Mouse (Mus musculus): ENCODE measurements around the gene Zeb2. TPM values are rescaled to one million over a fixed set of nuclear protein-coding genes. Genes with fewer than 3 reads are reported as not detected.

Zeb2 gene
- polyA plus RNA-seq, 1 experiment from 2014 or later: 57.1 TPM

DNA sequence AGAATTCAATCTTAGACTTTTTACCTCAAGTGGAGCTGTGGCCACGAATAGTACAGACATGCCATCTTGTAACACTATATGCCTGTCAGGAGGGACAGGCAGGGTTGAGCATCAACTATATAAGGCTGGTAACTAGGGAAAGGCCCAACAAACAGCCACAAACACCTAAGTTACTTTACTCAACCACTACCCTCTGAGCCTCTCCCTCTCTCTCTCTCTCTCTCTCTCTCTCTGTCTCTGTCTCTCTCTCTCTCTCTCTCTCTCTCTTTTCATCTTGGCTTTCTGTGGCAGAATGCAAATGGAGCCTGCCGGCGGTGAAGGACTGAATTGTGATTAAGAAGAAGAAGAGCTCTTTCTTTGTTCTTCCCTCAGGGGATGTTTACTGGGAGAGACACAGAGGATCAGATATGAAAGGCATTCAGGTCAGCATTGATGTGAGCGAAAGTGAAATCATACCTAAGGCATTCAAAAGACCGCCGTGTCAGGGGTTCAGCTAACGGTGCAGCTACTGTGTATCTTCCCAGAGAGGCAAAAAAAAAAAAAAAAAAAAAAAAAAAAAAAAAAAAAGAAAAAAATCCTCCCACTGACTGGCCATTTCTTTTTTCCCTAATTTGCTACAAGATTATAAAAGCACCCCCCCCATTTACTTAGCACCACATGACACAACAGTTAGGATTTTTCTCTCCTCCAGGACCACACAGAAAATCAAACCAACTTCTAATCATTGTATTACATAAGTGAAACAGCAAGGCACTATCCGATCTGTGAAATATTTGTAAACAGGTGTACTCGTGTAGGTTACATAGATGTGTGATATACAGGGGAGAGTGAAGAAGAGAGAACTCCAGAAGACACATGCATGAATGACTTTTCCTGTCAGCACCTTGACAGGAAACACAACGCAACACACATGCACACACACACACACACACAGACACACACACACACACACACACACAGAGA lies 13.9 kb downstream of the Zeb2 start:
- no peak overlapping the region for H3K9ac ChIP-seq
- H3K9me3 ChIP-seq (replicated peaks): no peaks in the 10 kb centered on the region
- peaks cover 15% of the 10 kb centered on the region for H3K27me3 ChIP-seq
- 40% methylated on average over 10 of the region's 10 CpGs for WGBS
- ATAC-seq (replicated peaks; ENCODE audit: low FRiP score): no peak
- H3K4me2 ChIP-seq: 0 out of 2 replicates have a peak overlapping the region, but pooled peaks have one; percentile 0
- H3K4me3 ChIP-seq (replicated peaks): no peak overlapping the region
- peaks cover 3% of the 10 kb centered on the region; the same call in 1 of the 2 replicates for H3K36me3 ChIP-seq
- H3K4me1 ChIP-seq: peaks cover 69% of the 10 kb centered on the region
- H3K27ac ChIP-seq: peak overlapping the region; percentile 2; the same call in 1 of the 2 replicates

DNA sequence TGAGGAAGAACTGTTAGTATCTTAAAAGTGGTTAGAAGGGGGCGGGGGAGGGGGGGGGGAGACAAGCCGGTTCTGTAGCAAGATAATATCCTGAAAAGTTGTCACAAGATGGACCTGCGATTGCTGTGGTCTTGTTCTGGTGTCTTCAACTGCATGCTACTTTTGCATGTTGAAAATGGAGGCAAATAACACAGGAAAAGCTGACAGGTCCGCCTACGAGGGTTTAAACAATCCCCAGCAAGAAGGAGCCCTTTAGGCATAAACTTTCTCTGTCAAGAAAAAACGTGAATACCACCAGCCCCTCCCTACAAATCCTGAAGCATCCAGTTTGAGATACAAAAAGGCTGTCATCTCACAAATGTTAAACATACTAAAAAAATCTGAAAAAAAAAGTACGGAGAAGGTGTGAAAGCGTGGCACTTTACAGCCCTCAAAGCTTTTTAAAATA lies 15.0 kb downstream of the Zeb2 start:
- no peak for ATAC-seq (replicated peaks; ENCODE audit: low FRiP score)
- no peaks in the 10 kb centered on the region for H3K9me3 ChIP-seq (replicated peaks)
- H3K27me3 ChIP-seq: peaks cover 11% of the 10 kb centered on the region
- H3K4me2 ChIP-seq: no peak overlapping the region
- peaks cover 3% of the 10 kb centered on the region; the same call in 1 of the 2 replicates for H3K36me3 ChIP-seq
- H3K9ac ChIP-seq: no peak overlapping the region
- 58% methylated on average over 8 of the region's 8 CpGs for WGBS
- H3K27ac ChIP-seq: no peak overlapping the region
- H3K4me1 ChIP-seq: peaks cover 74% of the 10 kb centered on the region
- no peak overlapping the region for H3K4me3 ChIP-seq (replicated peaks)

DNA sequence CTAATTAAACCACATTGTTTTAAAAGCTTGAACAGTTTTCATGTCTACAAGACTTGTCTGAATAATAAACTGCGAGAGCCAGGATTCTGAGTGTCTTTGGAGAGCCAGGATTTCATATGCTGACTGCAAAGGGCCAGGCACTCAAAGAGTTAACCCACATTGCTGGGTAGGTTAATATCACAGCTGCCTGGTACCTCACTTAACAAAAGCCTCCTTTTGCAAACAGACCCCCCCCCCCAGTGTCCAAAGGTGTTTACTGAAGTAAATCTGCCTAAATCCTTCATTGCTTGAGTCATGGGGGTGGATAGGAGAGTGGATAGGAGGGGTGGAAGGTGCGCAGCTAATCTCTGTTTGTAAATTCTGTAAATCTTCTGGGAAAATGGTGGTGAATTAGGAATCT lies 15.6 kb downstream of the Zeb2 start:
- no peak overlapping the region for H3K4me2 ChIP-seq
- ATAC-seq (replicated peaks; ENCODE audit: low FRiP score): no peak
- WGBS: 80% methylated on average over 2 of the region's 2 CpGs

DNA sequence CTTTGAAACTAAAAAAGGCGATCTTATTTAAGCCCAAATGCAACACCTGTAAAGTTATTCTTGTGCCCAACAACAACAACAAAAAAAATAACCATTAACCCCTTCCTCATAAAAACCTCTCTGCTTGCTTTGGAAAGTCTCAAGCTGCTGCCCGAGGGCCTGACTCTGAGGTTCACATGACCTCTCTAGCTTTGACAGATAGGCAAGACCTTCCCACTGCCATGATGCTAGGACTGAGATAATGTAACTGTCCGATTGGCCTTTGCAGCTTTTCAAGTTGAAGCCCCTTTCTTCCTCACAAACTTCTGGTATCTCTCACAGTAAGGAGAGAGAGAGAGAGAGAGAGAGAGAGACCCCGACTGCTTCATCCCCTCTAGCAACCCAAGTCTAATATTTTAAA lies 16.2 kb downstream of the Zeb2 start:
- Histone ChIP-seq H3K27ac (no peak overlapping the region), H3K4me1 (peaks cover 75% of the 10 kb centered on the region), H3K9ac (no peak overlapping the region), H3K36me3 (peaks cover 7% of the 10 kb centered on the region; the same call in 1 of the 2 replicates), H3K27me3 (peaks cover 7% of the 10 kb centered on the region), H3K4me2 (no peak overlapping the region), H3K4me3 (replicated peaks) (no peak overlapping the region), H3K9me3 (replicated peaks) (no peaks in the 10 kb centered on the region)
- no peak for ATAC-seq (replicated peaks; ENCODE audit: low FRiP score)
- WGBS: 56% methylated on average over 4 of the region's 4 CpGs

More for the DNA sequence above, 15.6 kb downstream of the Zeb2 start:
- H3K9ac ChIP-seq: no peak overlapping the region
- peaks cover 78% of the 10 kb centered on the region for H3K4me1 ChIP-seq
- H3K27ac ChIP-seq: 0 out of 2 replicates have a peak overlapping the region, but pooled peaks have one; percentile 22
- H3K4me3 ChIP-seq (replicated peaks): no peak overlapping the region
- H3K36me3 ChIP-seq: peaks cover 4% of the 10 kb centered on the region; the same call in 1 of the 2 replicates
- H3K27me3 ChIP-seq: peaks cover 10% of the 10 kb centered on the region
- no peaks in the 10 kb centered on the region for H3K9me3 ChIP-seq (replicated peaks)

DNA sequence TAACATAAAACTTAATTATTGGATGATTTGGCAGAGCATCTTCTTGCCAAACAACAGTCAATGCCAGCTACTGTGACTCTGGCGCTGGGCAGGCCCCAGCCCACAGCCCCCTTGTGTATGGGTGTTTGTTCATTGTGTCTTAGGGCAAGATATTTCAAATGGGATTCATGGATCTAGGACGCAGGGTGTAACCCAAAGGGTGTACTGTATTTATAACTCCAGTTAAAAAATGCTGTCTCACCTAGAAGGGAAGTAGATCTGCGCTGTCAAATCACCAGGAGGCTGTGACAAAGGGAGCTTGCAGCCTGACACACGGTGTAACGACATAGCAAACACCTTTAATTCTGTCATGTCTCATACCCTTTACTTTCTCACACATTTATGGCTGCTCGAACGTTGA lies 16.6 kb downstream of the Zeb2 start:
- H3K27ac ChIP-seq: no peak overlapping the region
- peaks cover 6% of the 10 kb centered on the region; the same call in 1 of the 2 replicates for H3K27me3 ChIP-seq
- peaks cover 75% of the 10 kb centered on the region for H3K4me1 ChIP-seq
- H3K9me3 ChIP-seq (replicated peaks): no peaks in the 10 kb centered on the region
- WGBS: 54% methylated on average over 7 of the region's 7 CpGs
- ATAC-seq (replicated peaks; ENCODE audit: low FRiP score): no peak
- H3K36me3 ChIP-seq: peaks cover 7% of the 10 kb centered on the region; the same call in 1 of the 2 replicates
- no peak overlapping the region for H3K4me2 ChIP-seq
- no peak overlapping the region for H3K9ac ChIP-seq
- H3K4me3 ChIP-seq (replicated peaks): no peak overlapping the region

DNA sequence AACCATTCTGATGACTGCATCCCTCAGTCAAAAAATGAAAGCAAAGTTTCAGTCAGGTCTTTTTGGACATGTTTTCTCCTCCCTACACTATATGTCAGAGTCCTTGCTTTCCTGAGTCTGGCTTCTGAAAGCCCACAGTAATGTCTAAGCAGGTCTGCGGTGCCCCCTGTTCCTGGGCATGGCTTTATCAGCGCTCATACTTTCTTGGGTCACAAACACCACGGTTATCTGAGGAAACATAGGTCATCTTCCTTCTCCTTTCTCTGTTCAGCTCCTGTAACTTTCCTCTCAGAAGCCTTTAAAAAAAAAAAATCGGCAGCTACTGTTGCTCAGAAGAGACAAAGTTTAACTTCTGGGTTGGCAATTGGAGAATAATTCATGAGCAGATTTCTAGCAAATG lies 17.2 kb downstream of the Zeb2 start:
- H3K4me1 ChIP-seq: peaks cover 71% of the 10 kb centered on the region
- no peak overlapping the region for H3K27ac ChIP-seq
- H3K4me2 ChIP-seq: no peak overlapping the region

DNA sequence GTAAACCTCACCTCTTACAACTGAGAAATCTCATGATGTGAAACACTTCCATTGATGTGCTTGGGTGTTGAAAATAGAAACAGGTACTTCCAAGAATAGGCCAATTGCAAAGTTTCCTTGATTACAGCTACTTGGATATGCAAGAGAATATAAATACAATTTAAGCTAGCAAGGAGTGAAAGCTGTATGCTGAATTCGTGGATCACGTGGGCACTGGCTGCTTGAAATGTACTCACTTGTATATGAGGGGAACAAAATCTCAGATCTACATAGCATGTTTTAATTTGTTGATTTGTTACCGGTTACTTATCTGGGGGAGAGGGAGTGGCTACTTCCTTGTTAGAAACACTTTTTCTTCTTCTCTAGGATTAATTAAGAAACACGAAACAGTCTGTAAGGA lies 18.1 kb downstream of the Zeb2 start:
- H3K9ac ChIP-seq: no peak overlapping the region
- no peak for ATAC-seq (replicated peaks; ENCODE audit: low FRiP score)
- peaks cover 64% of the 10 kb centered on the region for H3K4me1 ChIP-seq
- H3K4me3 ChIP-seq (replicated peaks): no peak overlapping the region
- WGBS: 76% methylated on average over 4 of the region's 4 CpGs
- no peaks in the 10 kb centered on the region for H3K9me3 ChIP-seq (replicated peaks)
- H3K27me3 ChIP-seq: no peaks in the 10 kb centered on the region
- no peak overlapping the region for H3K27ac ChIP-seq
- H3K36me3 ChIP-seq: peaks cover 16% of the 10 kb centered on the region; the same call in 1 of the 2 replicates
- no peak overlapping the region for H3K4me2 ChIP-seq

More for the DNA sequence above, 17.2 kb downstream of the Zeb2 start:
- no peak for ATAC-seq (replicated peaks; ENCODE audit: low FRiP score)
- Histone ChIP-seq H3K4me3 (replicated peaks) (no peak overlapping the region), H3K27me3 (peaks cover 3% of the 10 kb centered on the region; the same call in 1 of the 2 replicates), H3K36me3 (peaks cover 7% of the 10 kb centered on the region; the same call in 1 of the 2 replicates), H3K9me3 (replicated peaks) (no peaks in the 10 kb centered on the region), H3K9ac (no peak overlapping the region)
- 62% methylated on average over 4 of the region's 4 CpGs for WGBS

DNA sequence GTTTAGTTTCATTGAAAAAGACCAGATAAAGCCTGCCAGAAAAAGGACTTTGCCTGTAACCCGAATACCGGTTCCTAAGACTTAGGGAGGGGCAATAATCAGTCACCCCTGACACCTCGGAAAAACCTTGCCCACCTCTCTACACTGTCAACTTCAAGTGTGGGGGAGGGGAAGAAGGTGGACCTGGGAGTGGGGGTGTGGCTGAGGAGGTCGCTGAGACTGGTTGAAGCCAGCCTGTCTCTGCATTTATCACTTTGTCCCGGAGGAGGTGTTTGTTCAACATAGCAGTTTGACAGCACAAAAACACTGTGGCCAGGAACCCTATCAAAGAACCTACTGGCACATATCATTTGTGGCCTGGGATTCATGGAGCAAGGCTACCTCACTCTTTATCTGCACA lies 19.2 kb downstream of the Zeb2 start:
- peak; percentile 91 for ATAC-seq (replicated peaks; ENCODE audit: low FRiP score)
- peak overlapping the region; percentile 23; the same call in 1 of the 2 replicates for H3K9ac ChIP-seq
- no peaks in the 10 kb centered on the region for H3K9me3 ChIP-seq (replicated peaks)
- H3K4me2 ChIP-seq: peak overlapping the region; percentile 28; the same call in 1 of the 2 replicates
- H3K4me3 ChIP-seq (replicated peaks): no peak overlapping the region
- H3K4me1 ChIP-seq: peaks cover 59% of the 10 kb centered on the region
- WGBS: 8% methylated on average over 5 of the region's 5 CpGs
- H3K27me3 ChIP-seq: no peaks in the 10 kb centered on the region
- peaks cover 25% of the 10 kb centered on the region; the same call in 1 of the 2 replicates for H3K36me3 ChIP-seq
- peak overlapping the region; percentile 66 for H3K27ac ChIP-seq

DNA sequence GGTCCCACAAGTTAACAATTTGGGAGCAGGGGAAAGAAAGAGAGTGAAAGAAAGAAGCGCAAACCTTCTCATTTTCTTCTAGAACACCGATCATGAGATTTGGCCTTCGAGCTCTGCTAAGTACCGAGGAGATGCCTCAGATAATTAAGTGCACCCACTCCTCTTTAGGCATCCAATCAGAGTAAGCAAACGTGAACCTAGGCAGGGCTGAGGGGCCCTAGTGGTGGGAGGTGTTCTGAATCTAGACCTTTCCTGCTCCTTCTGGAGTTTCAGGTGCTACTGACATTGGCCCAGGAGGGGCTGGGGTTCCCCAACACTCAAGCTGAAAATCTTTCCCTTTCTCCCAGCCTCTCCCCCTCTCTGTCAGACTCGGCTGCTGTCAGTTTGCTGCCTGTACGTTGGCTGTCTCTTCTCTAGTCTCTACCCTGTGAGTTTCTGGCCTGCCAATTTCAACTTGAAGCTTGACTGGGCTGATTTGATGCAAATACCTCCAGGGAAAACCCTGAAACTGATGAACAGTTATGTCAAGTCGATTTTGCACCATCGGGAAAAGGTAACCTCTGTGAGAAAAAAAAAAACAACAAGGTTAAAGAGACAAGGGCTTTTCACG lies 20.5 kb downstream of the Zeb2 start:
- Histone ChIP-seq H3K36me3 (peaks cover 30% of the 10 kb centered on the region; the same call in 1 of the 2 replicates), H3K4me2 (peak overlapping the region; percentile 7; the same call in 1 of the 2 replicates), H3K27ac (peak overlapping the region; percentile 58), H3K27me3 (no peaks in the 10 kb centered on the region), H3K4me3 (replicated peaks) (no peak overlapping the region), H3K9me3 (replicated peaks) (no peaks in the 10 kb centered on the region), H3K9ac (0 out of 2 replicates have a peak overlapping the region, but pooled peaks have one; percentile 17), H3K4me1 (peaks cover 50% of the 10 kb centered on the region)
- WGBS: 31% methylated on average over 10 of the region's 10 CpGs
- ATAC-seq (replicated peaks; ENCODE audit: low FRiP score): no peak

DNA sequence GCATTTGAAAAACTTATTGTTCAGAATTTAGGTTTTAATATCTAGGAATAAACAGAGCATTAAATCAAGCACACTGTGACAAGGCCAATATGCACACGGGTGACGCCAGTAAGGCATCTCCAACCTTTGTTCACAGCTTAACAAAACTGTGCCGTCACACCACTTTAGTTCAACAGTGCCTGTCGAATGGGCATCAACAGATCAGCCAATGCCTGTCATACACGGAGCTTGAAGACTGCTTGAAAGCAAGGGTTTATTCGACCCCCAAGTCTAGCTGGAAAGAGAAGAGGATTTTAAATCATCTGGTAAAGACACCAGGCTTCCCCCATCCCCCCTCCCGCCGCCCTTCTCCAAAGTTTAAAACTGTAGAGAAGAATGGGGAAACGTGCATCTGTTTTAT lies 21.4 kb downstream of the Zeb2 start:
- WGBS: 41% methylated on average over 9 of the region's 9 CpGs
- Histone ChIP-seq H3K36me3 (peaks cover 30% of the 10 kb centered on the region), H3K9me3 (replicated peaks) (no peaks in the 10 kb centered on the region), H3K4me2 (no peak overlapping the region), H3K4me1 (peaks cover 48% of the 10 kb centered on the region), H3K27me3 (no peaks in the 10 kb centered on the region), H3K4me3 (replicated peaks) (no peak overlapping the region), H3K9ac (no peak overlapping the region), H3K27ac (no peak overlapping the region)
- ATAC-seq (replicated peaks; ENCODE audit: low FRiP score): no peak

DNA sequence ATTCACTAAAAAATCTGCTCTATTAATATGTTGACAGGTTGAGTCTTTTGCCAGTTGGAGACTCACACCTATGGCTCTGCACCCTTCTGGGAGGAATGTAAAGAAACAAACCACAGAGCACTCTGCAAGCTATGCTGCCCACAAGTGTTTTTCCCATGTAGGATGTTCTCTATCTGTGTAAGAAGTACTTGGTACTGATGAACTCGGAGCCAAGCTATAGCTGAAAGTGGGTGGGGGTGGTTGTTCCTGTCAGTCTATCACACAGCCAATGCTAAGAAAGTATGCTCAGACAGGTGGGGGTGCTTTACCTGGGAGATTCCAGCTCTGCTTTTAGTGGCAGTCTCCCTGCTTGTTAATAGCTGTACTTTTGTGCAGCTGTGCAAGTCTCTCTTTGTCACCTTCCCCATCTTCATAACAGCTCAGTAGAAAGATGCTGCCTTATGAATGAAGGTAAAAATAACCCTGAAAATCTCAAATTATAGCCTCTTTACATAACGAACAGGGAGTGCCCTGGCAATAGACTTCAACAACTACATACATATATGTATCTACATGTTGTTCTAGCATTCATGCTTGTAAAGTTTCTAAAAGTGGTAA lies 22.7 kb downstream of the Zeb2 start:
- H3K27ac ChIP-seq: no peak overlapping the region
- H3K9ac ChIP-seq: no peak overlapping the region
- WGBS: 88% methylated on average over 2 of the region's 2 CpGs
- H3K36me3 ChIP-seq: peaks cover 27% of the 10 kb centered on the region
- ATAC-seq (replicated peaks; ENCODE audit: low FRiP score): no peak
- no peaks in the 10 kb centered on the region for H3K9me3 ChIP-seq (replicated peaks)
- H3K27me3 ChIP-seq: no peaks in the 10 kb centered on the region
- H3K4me1 ChIP-seq: peaks cover 42% of the 10 kb centered on the region
- no peak overlapping the region for H3K4me3 ChIP-seq (replicated peaks)
- H3K4me2 ChIP-seq: no peak overlapping the region
